Mouse (Mus musculus) embryo, embryonic 11 days (tissue): ENCODE results near the gene Hcrtr1.

Experiments used
- DNase-seq: peaks from one replicate; pipeline ENCODE4 v3.0.0-alpha.2; 2015

Hcrtr1 gene

DNA sequence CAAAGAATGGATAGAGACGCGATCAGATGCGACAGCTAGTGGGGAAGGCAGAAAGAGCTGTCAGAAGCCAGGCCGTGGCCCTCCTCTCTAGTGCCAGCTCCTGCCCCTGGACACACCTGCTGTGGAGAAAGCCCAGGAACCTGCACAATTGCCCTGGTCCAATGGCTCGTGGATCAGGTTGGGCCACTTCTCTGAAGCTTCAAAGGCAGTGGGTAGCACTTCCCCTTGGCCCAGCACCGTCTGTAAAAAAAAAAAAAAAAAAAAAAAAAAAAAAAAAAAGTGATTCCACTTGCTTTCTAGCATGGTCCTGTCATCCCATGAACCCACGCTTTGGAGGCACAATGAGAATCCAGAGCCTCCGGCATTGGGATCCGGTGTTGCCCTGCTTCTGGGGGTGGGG is 28.7 kb upstream of the Hcrtr1 start:
- DNase-seq: no peak

DNA sequence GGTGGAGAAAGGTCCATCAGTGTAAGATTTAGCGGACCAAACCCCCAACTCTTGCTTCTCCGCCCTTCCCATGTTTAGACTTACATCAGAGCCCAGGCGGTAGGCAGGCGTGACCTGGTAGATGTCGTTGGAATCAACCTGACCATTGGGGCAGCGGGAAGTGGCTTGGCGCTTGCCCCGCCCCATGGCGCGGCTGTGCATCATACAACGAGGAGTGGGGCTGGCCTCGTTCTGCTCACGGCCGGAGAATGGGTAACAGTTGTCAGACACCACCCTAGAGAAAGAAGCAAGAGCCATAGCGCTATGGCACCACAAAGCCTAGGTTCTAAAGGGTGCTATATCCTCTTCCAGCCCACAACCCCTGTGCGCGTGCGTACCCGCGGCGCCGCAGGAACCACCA is 28.2 kb upstream of the Hcrtr1 start:
- peak; percentile 24 for DNase-seq

DNA sequence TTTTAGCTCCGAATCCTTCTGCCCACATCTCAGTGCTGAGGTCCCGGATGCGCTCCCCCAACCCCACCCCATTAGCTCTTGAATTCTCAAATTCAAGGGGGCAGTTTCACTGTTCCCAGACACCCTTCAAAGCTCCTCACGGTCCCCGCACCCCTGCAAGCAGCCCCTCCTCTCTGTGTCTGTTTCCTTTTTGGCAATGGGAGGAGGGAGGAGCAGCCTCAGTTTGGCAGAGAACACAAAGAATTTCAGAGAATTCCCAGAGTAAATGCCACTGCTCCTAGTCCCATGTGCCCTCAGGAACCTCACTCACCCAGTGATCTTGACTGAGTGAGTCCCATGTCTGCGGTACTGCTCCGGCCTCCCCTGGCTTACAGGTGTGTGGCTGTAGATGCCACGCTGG is 27.4 kb upstream of the Hcrtr1 start:
- no peak for DNase-seq

DNA sequence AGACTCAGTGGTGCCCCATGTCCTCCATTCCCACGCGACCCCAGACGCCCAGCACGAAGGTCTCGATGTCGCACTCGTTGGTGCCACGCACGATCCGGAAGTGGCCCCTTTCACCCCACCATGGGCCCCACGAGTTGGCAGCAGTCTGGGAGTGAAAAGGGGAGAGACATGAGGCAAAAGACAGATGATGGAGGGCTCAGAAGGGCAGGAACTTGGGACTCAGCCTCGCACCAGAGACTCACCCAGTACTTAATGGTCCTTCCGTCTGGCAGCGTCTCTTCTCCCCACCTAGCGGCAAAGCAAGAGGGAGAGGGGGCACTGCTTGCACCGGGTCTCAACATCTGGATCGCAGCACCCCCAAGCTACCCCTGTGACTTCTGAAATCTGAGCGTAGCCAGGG is 26.9 kb upstream of the Hcrtr1 start:
- no peak for DNase-seq

DNA sequence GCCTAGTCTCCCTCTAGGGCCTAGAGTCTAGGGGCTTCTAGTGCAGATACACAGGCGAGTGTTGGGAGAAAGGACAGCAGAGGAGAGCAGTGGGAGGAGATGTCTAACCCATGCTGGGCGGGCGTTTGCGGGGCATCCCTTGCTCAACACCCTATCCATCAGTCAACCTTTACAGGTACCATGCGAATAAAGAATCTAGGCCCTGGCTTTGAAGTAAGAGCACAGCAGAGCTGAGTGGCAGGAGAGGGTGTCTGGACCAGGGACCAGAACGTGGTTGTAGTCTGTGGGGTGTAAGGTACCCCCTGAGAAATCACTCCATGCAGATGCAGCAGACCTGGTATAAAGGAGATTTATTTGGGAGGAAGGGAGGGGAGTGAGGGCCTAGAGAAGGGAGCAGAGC is 25.0 kb upstream of the Hcrtr1 start:
- no peak for DNase-seq

DNA sequence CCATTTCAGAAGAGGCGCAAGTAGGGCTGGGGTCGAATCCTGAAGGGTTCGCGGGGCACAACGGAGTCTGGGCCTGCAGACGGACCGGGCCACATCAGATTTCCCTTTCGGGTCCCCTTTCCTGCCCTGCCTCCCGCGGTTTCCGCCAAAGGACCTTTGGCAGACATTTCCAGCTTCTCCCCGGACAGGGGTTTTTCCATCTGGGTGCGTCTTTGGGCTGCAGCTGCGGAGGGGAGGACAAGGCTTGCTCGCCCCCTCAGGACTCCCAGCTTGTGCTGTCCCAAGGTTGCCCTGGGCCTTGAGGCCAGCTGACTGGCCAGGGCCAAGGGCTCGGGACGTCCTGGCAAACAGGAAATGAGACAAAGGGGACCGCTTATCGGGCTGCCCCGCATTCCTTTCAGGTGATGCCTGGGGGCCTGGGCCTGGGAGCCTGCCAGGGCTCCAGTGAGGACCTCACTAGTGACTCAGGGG is 24.3 kb upstream of the Hcrtr1 start:
- peak; percentile 44 for DNase-seq

DNA sequence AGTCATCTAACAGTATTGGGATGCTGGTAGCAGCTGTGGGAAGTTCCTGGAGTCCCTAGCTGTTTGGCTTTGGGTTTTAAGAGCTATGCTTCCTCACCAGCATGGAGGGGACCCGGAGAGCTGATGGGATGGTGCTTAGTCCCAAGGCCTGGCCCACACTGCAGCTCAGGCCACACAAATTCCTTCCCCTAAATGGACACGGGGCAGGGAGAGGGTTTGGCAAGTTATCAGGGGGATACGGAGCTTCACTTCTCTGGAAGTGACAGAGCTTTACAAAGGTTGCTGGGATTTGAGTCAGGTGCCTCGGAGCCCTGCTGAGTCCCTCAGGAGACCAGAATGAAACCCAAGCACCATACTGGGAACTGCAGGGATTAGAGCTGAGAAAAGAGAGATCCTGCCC is 22.2 kb upstream of the Hcrtr1 start:
- DNase-seq: no peak

DNA sequence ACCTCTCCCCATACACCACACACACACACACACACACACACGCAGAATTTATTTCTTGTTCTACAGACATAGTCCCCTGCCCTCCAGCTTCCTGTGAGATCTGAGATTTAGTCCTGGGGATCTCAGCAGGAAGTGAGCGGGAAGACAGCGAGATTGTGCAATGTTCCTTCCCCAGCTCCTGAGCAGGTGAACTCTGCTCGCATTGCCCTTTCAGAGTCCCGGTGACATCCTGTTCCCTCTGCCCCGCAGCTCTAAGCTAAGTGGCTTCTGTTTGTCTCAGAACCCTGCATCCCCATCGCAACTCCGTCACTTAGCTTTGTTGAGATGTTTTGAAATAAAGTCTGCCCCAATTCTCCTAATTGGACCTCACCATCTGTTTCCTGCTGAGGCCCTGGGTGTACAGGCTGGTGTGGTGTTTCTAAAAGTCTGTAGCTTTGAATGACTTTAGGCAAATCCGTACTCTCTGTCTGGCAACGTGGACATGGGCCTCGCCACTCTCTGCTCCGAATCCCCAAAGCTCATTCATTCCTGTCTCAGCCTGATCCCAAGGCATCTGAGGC is 17.7 kb upstream of the Hcrtr1 start:
- no peak for DNase-seq

DNA sequence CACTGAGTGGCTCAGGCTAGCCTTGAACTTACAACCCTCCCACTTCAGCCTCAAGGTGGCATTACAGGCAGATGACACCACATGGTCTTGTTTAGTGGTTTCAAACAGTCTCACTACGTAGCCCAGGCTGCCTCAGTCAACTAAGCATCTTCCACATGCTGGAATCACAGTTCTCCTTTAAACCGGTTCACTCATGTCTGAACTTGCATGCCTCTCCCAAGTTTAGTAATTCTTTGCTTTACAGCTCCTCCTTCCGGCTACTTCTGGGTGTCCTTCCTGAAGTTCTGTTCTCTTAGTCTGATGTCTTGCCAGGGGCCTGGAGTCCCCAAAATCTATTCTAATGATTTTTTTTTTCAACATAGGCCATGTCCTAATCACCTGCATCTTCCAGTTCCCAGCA is 15.1 kb upstream of the Hcrtr1 start:
- DNase-seq: no peak

DNA sequence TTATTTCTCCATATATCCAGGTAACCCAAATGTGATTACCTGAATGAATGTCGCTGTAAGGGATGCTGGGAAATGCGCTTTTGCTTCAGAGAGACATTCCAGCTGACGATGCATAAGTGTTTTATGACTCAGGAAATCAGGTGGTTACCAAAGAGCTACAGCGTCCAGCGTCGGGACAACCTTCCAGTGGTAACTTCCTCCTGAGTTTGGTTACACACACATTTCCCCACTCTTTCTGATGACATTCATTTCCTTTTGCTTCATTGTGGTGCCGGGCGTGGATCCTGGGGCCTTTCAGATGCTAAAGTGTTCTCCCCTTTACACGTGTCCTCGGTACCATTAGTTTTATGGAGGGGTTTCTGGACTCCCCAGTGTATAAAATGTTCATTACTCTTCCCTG is 9.2 kb upstream of the Hcrtr1 start:
- DNase-seq: no peak

DNA sequence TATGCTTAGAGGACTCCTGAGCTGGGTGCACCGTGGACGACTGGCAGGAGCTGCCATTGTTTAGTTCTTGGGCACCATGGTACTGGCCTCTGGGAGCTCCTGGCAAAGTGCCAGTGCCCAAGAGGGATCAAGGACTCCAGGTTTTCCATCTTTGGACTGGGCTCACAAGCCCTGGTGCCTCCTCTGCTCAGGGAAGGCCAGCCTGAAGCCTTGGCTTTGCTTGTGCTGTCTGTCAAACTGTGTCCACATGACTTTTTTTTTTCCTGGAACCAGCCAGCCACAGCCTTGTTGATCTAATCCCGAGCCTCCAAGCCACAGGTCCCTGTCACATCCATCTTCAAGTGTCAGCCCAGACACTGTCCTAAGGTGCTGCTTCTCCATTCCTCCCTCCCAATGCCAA is 2.6 kb upstream of the Hcrtr1 start:
- DNase-seq: no peak

DNA sequence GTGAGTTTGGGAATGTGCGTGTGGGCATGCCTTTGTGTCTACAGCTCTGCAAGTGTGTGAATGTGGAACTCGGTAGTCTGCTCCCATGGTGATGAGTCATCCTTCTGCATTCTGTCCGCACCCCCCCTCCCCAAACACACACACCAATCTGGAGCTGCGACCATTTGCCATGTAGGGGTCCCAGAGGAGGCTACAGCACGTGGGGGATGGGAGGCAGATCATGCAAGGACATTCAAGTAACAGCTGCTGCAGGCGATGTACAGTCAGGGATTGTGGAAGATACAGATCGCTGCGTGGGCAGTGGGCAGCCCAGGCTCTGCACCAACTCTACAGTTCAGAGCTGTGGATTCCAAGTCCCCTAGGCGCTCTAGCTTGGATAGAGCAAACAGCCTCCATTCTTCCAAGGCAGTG is 1.8 kb upstream of the Hcrtr1 start:
- DNase-seq: peak; percentile 20

DNA sequence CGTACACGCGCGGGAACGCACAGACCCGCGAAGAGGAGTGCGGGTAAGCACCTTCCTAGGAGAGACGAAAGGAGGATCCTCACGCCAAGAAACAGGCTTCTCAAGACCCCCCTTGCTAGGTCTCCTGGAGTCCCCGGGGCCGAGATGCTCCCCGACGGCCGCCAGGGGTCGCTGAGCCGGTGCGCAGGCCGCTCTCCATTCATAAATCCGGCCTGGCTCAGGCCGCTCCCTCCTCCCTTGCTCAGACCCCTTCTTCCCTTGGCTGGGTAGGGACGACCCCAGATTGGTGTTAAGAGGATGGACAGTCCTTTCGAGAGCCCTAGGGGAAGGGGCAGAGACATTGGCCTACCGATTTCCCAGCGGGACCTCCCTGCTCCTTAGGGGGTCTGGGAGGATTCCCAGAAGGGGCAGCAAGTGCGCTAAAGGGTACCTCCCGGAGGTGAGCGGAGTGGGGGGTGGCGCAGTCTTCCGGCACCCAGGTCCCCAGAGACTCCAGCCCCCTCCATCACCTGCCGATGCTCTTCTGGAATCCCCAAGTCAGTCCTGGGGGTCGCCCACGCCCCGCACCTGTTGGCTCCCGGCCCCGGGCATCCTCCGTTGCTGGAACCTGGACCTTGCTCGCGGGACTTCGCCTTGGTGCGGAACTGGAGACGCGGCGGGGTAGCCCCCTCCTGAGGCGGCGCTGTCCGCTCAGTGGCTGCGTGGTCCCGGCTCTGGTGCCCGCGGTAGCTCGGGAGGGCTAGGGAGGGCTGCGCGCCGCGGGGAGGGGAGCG is 532 bp downstream of the Hcrtr1 start:
- DNase-seq: peak; percentile 89

DNA sequence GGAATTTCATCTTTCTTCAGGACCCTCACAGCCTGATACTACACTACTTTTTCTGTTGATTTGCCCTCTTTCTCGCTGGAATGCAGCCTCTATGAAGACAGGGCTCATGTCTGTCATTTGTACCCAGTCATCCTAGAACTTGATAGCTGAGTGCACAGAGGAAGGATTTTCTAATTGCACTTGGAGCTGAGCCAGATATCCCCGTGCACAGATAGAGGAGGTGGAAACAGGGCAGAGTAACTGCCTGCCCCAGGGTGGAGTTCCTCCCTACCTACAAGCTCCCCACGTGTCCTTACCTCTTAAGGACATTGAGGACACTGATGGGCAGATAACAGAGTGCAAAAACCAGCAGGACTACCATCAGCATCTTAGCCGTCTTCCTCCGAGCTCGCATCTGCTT is 5.8 kb downstream of the Hcrtr1 start:
- no peak for DNase-seq

DNA sequence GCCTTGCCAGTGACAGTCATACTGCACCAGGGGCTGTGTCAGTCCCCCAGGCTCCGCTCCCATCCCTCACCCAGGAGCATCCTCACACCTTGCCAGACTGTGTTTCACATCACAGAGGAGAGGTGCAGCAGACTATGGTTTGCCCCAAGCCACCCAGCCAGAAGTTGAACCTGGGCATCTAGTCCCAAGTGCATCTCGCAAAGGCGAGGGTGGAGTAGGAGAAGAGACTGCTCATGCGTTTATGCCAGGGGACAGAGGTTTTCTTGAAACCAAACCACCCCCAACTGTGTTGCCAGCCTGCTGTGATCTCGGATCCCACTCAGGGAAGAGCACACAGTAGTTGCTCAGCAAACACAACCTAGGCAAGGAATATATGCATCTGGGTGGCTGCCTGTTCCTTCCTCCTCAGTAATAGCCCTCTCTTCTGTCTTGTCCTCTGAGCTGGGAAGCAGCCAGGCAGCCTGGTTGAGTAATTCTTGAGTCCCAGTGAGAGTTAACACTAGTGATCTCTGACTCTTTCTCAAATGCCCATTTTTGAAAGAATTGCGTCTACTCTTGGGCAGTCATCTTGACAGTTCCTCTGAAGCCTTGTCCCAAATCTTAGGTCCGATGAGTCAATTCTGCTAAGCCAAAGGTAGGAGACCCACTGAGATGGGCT is 7.6 kb downstream of the Hcrtr1 start:
- no peak for DNase-seq

DNA sequence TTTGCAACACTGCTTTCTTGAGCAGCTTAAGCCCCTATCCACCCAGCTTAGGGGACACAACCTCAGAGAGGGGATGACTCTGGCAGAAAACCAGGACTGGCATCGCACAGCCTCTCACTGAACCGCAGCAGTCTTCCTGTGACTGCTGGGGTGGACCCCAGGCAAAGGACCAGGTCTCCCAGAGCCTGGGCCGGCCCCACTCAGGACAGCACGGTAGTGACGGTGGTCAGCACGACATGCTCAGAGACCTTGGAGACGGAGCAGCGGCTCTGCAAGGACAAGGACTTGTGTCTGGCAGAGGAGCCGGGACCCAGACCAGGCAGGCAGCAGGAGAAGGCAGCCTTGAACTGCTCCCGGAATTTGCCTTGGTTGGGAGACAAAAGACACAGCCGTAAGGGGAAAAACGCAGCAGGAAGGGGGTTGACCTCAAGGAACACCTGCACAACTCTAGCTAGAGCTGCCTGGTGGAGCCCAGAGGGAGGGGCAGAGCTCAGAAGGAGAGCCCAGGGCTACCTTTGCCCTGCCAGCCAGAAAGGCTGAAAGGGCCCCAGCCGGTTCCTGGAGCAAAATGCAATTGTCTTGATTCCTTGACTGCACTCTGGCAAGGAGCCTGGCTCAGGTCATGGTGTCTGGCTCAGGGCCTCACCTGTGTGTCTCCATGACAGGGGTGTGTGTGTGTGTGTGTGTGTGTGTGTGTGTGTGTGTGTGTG is 8.4 kb downstream of the Hcrtr1 start:
- no peak for DNase-seq

DNA sequence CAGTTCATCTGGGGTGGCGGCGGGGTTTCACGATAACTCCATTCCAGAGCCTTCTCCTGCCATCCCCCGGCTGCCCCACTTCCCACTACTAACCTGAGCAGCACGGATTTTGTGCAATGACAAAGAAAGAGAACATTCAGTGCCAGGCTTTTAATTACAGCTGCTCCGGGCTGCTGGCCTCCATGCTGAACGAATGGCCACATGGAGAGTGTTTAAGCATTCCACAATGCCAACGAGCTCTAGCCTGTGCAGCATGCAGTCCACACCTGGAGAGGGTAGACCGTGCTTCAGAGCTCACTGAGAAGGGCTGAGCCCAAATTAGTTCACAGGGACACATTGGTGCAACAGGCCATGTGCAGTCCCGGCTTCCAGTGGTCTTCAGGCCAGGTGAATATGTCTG is 9.1 kb downstream of the Hcrtr1 start:
- DNase-seq: no peak

DNA sequence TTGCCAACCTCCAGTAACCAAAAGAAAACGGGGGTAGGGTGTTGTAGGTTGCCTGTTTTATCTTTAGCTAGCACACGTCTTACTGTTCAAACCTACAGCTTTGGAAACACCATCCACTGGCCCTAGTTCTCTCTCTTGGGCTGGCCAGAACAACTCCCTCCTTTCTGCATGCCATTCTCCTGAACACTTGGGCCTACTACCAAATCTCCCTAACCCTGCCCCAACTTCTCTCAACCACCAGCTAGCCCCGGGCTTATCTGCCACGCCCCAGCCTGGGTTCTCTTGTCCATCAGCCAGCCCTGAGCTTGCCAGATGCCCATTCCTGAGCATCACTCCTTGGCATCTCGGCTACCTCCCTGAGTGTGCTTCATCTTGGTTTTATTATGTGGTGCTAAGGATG is 10.3 kb downstream of the Hcrtr1 start:
- no peak for DNase-seq

DNA sequence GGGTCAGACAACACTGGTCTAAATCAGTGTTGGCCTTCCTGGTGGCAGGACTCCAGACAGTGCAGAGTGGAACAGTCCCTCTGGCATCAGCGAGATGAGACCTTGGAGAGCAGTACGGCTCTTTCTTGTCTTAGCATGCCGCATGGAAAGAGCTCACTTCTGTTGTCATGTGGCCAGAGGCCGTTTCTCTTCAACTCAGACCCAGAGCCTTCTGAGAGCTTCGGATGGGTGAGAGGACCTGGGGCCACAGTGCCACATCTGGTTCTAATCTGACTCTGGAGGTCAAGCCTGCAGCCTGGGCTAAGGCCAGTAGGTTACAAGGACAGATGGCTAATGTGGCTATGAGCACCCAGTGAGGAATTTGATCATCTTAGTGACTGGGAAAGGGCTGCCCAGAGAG is 13.2 kb downstream of the Hcrtr1 start:
- DNase-seq: peak; percentile 35

DNA sequence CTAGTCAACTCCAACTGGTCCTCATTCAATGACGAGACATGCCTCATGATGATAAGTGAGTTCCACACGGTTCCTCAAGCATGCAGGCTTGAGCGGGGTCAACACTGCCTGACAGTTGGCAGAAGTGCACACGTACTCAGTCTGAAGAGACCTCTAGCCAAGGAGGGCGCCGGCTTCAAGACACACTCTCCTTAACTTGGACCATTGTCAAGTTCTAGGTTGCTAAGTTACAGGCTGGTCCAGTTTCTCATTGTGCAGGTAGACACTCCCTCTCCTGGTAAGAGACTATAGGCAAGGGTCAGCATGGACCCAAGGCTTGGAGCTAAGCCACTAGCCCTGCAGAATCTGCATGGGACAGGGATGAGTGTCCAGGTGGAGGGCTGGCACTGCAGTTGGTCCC is 14.0 kb downstream of the Hcrtr1 start:
- DNase-seq: no peak

DNA sequence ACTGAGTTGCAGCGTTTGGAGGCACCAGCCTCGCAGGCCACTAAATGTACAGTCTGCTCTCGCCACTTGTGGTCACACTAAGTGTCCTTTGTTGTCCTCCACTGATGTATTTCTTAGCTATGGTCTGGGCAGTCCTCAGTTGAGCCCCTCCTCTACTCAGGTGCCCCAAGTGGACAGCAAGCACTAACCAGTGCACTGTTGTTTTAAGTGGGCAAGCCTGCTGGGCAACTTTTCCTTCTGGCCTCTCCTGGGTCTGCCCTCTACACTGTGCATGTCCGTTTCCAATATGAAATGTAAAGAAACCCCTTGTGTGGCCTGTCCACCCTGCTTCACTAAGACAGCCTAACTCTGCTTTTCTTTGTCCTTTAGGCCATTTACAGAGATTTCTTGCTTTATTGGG is 15.0 kb downstream of the Hcrtr1 start:
- no peak for DNase-seq

DNA sequence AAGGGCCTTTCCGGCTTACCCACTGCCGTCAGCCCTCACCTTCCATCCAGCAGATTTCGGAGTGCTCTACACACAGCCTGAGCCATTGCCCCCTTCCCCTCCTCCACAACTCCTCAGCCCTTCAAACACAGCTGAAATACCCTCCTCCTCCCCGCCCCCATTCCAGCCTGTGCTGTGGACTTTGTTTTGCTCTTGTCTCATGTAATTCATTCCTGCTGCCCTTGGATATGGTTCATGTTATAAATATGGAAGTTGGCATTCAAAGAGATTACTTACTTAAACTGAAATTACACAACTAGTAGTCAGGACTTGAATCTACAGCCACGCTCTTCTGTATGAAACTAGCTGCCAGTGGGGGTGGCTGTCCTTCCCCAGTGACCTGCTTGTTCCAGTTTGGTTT is 16.1 kb downstream of the Hcrtr1 start:
- no peak for DNase-seq

DNA sequence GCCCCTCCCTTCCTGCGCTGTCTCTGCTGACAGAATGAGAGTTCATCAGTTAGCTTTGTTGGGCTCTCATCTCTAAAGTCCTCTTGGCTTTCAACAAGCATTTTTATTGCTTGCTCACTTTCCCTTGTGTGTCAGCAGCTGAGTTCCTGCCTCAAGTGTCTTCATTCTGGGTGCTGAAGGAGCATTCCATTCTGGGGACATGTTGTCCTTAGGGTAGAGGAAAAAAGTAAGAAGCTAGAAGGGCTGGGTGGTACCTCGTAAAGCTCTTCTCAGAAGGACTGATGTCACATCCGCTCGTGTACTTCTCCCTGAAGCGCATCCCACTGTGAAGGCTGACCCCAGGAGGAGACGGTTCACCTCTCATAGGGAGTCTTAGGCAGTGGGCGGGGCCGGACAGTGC is 17.6 kb downstream of the Hcrtr1 start:
- no peak for DNase-seq

DNA sequence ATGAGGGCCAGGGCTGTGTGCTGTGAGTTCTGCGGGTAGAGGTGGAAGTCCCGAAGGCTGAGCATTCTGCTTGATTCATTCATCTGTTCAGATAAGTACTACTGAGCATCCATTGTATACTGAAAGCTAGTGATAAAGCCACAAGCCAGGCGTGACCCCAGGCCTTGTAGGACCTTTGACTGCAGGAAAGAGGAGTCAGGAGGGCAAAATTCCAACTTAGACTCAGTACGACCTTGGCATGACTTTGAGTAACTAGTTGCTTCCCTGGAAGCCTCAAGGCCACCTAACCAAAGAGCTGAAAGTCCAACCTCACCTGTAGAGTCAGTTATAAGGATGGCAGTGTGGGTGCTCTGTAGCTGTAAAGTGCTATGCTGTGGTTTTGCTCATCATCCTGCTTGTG is 18.4 kb downstream of the Hcrtr1 start:
- DNase-seq: no peak
